8 mouse cellular contexts compared by ENCODE assay signal in the genomic region with DNA sequence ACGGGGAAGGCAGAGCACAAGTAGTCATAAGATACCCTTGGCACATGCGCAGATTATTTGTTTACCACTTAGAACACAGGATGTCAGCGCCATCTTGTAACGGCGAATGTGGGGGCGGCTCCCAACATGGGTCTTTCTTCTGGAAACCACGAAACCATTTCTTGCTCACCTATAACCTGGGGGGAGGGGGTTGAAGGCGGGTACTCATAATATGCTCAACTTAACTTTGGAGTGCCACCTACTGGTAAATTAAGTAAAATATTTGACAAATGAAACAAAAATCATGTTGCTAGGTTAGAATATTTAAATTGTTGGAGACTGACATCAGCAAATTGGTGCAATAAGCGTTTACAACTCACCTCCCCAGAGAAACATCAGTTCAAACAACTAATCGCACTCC. TPM values are rescaled to one million over a fixed set of nuclear protein-coding genes. Genes with fewer than 3 reads are reported as not detected.
DNase-seq lines count a peak whose midpoint lies in the region; ATAC-seq and TF ChIP-seq lines count a peak whose summit lies in the region.
"Not testable (repeated sequence)": the region's sequence is repeated elsewhere in the genome, so short reads cannot be mapped to it uniquely, and the experiment has no call there.

No protein-coding gene starts in this region.

- H3K27ac ChIP-seq in gastrocnemius, adult 2 months; layer of hippocampus, adult 2 months; spleen, adult 2 months (ENCODE audit: insufficient read depth, low read length): not testable (repeated sequence)

- H3K27me3 ChIP-seq in spleen, adult 2 months (ENCODE audit: control insufficient read depth, insufficient read depth, low read length), result not testable (repeated sequence)

- H3K4me1 ChIP-seq in spleen, adult 2 months (ENCODE audit: control insufficient read depth, insufficient read depth, insufficient read length), result not testable (repeated sequence)

- TF ChIP-seq POLR2A in spleen, adult 2 months (IDR thresholded peaks at IDR 0.05; ENCODE audit: low read depth, low read length), result not testable (repeated sequence)

- ATAC-seq in CD4-positive, CD25-positive, alpha-beta regulatory T cell, adult 4 months, result peak; percentile 100

- intact Hi-C loops in gastrocnemius, adult 2 months (cut with DNase I), result not testable (repeated sequence)

- 60% methylated on average over 9 of the region's 10 CpGs for WGBS in spleen, adult 2 months

- H3K36me3 ChIP-seq in spleen, adult 2 months (ENCODE audit: control insufficient read depth, insufficient read depth, low read length), result not testable (repeated sequence)

- not testable (repeated sequence) for H3K4me3 ChIP-seq in gastrocnemius, adult 2 months; layer of hippocampus, adult 2 months; spleen, adult 2 months (ENCODE audit: extremely low read depth, insufficient read depth, insufficient read length)

- peak; percentile 86 for DNase-seq in 416B (ENCODE audit: low read depth)
- DNase-seq in T-cell, adult 2 months (ENCODE audit: low spot score), result peak; percentile 87
- DNase-seq in gastrocnemius, adult 2 months; layer of hippocampus, adult 2 months (ENCODE audit: low spot score in 2 of 2): not testable (repeated sequence)
- peak; percentile 7 to 66 for DNase-seq in spleen, adult 2 months (ENCODE audit: low read depth in 1 of 2, low spot score in 2 of 2)
- DNase-seq in thymus, postnatal 0 days (ENCODE audit: low spot score), result peak; percentile 68
- peak; percentile 52 for DNase-seq in thymus, postnatal 4 days

- TF ChIP-seq CTCF in gastrocnemius, adult 2 months (IDR thresholded peaks at IDR 0.05), result peak; percentile 16; the same call in 1 of the 2 replicates
- peak; percentile 59 for TF ChIP-seq CTCF in layer of hippocampus, adult 2 months (conservative IDR thresholded peaks at IDR 0.05)
- not testable (repeated sequence) for TF ChIP-seq CTCF in spleen, adult 2 months (IDR thresholded peaks at IDR 0.05; ENCODE audit: extremely low read depth, insufficient read depth, insufficient read length, insufficient replicate concordance)

RNA-seq across cellular contexts. Expression of gene Cnot2, which starts 31.9 kb away (rescaled TPM):
- 100 to 1,000 TPM in 1 of 2 experiments, 10 to 100 TPM in 1; 98.0 to 104 TPM for polyA plus RNA-seq in CD4-positive, CD25-positive, alpha-beta regulatory T cell, adult 4 months (2017; shearing (Covaris generic))
- 10 to 100 TPM; 36.7 to 40.0 TPM for total RNA-seq in gastrocnemius, adult 2 months (2021)
- 10 to 100 TPM; 87.5 to 92.5 TPM for total RNA-seq in layer of hippocampus, adult 2 months (2021)
- 23.9 and 25.6 TPM in 2 replicates for polyA plus RNA-seq in spleen, adult 2 months (2012; rRNA removed)
- 172 and 182 TPM in 2 replicates for polyA plus RNA-seq in thymus, postnatal 0 days (2015; fragmentation: Nextera tagmentation; extraction: Ambion mirVana)
